Mouse (Mus musculus) ES-Bruce4 (cell line): ENCODE data around the gene Ms4a6b. TPM values are rescaled to one million over a fixed set of nuclear protein-coding genes. Genes with fewer than 3 reads are reported as not detected.

Source experiments
- H3K27ac ChIP-seq: 2 replicates; pipeline ENCODE4 v1.5.1; 2012; ENCODE audit warnings: low read length, inconsistent platforms; ENCODE audit not compliant: insufficient read depth
- H3K27me3 ChIP-seq: 2 replicates; pipeline ENCODE4 v1.6.1; 2012; ENCODE audit warnings: mild to moderate bottlenecking, low read length, inconsistent platforms; ENCODE audit not compliant: control insufficient read depth, poor library complexity, insufficient read depth, severe bottlenecking
- H3K36me3 ChIP-seq: 2 replicates; pipeline ENCODE4 v1.6.1; 2012; ENCODE audit warnings: inconsistent platforms, mild to moderate bottlenecking, low read length, moderate library complexity; ENCODE audit not compliant: control insufficient read depth, poor library complexity, insufficient read depth, severe bottlenecking
- H3K4me1 ChIP-seq: one replicate; pipeline ENCODE4 v1.8.1; 2011; ENCODE audit warnings: low read length; ENCODE audit not compliant: control insufficient read depth, insufficient read depth
- H3K4me3 ChIP-seq: 2 replicates; pipeline ENCODE4 v1.5.1; 2011; ENCODE audit warnings: low read depth, mild to moderate bottlenecking, low read length
- H3K9ac ChIP-seq: 2 replicates; pipeline ENCODE4 v1.6.1; 2012; ENCODE audit warnings: low read depth, mild to moderate bottlenecking, inconsistent platforms; ENCODE audit not compliant: poor library complexity, severe bottlenecking
- H3K9me3 ChIP-seq: replicated peaks from 2 replicates; pipeline ENCODE4 v1.6.1; 2012; ENCODE audit warnings: mild to moderate bottlenecking, low read length, inconsistent platforms; ENCODE audit not compliant: control insufficient read depth, poor library complexity, insufficient read depth, severe bottlenecking
- CTCF ChIP-seq: IDR thresholded peaks from one replicate; pipeline ENCODE4 v1.8.1; 2011; ENCODE audit warnings: low read depth, low read length
- EP300 ChIP-seq: IDR thresholded peaks from 2 replicates; pipeline ENCODE4 v1.6.1; 2011; ENCODE audit warnings: low read depth, low read length; ENCODE audit not compliant: insufficient read depth
- POLR2A ChIP-seq: IDR thresholded peaks from one replicate; pipeline ENCODE4 v1.8.1; 2011; ENCODE audit warnings: low read length; ENCODE audit not compliant: insufficient read depth
- polyA plus RNA-seq: library from polyadenylated mRNA; stranded (reverse); fragments of >200 nt; gene quantifications from 2 replicates; pipeline ENCODE4 v1.2.4, GENCODE M21; 2011; ENCODE audit warnings: low read depth; ENCODE audit not compliant: missing spikeins, insufficient read depth, insufficient read length

Gene Ms4a6b
- polyA plus RNA-seq, 1 experiment: not detected

DNA sequence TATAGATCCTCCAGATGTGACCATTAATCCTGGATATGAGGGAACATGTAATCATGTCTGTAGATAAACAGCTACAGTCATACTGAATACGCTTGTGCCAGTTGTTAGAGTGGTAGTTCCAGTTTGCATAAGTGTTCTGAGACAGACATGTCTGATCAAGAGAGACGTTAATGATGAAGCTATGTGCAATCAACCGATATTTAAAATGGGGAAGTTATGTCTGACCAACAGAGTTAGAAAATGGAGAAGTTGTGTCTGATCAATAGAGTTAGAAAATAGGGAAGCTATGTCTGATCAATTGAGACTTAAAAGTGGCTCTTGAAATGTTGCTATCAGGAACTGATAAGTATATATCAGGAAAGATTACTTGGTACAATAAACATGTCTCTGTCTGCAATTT is 31.0 kb upstream of the Ms4a6b start:
- H3K4me1 ChIP-seq: no peaks in the 10 kb centered on the region
- no peaks in the 10 kb centered on the region for H3K27me3 ChIP-seq
- no peak overlapping the region for H3K27ac ChIP-seq
- no peak overlapping the region for H3K4me3 ChIP-seq
- TF ChIP-seq CTCF (no peak), EP300 (no peak), POLR2A (no peak)
- no peak overlapping the region for H3K9ac ChIP-seq
- no peaks in the 10 kb centered on the region for H3K36me3 ChIP-seq
- no peaks in the 10 kb centered on the region for H3K9me3 ChIP-seq

DNA sequence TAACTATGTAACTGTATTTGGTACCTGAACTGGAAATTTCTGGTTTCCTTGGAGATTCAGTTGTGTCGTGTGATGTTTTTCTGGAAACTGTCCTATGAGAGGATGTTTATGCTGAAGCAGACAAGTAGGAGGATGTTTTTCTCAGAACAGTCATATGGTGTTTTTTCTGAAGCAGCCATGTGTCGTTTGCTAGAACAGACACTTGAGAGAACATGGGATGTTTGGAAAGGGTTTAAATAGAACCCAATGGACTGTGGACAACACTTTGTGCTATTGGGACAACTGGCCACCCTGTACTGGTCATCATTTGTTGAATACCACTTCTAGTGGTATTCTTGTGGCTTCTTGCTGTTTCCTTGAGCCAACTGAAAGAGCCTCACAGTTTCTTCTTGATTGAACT is 30.6 kb upstream of the Ms4a6b start, which contains the start of gene Gm8369:
Gene Gm8369, plus strand, starts transcription at position 193 of the 400 bp plus-strand sequence.
- no peaks in the 10 kb centered on the region for H3K36me3 ChIP-seq
- no peak within 1 kb of the TSS for H3K4me3 ChIP-seq
- H3K27me3 ChIP-seq: no peaks in the 10 kb centered on the region
- no peak within 1 kb of the TSS for H3K27ac ChIP-seq
- no peaks in the 10 kb centered on the region for H3K9me3 ChIP-seq
- H3K9ac ChIP-seq: no peak within 1 kb of the TSS
- H3K4me1 ChIP-seq: no peaks in the 10 kb centered on the region
- no peak for TF ChIP-seq CTCF
- no peak for TF ChIP-seq EP300

DNA sequence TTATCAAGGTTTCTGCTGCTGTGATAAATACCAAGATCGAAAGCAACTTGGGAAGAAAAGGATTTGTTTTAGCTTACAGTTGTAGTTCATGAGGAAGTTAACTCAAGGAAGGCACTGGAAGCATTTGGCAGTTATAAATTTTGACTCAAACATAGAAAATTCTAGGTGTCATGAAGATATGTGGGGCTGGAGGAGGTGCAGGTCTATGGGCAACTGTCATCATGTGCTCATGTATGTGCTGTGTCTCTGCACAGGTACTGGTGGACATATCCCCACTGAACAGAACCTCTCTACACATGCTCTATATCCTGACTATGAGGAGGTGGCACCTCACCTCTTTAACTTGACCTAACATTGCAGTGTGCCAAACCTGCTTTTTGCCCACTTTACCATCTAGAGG is 29.7 kb upstream of the Ms4a6b start:
- TF ChIP-seq CTCF: no peak
- Histone ChIP-seq H3K4me3 (no peak overlapping the region), H3K9me3 (no peaks in the 10 kb centered on the region), H3K4me1 (no peaks in the 10 kb centered on the region), H3K36me3 (no peaks in the 10 kb centered on the region), H3K9ac (no peak overlapping the region), H3K27me3 (no peaks in the 10 kb centered on the region), H3K27ac (no peak overlapping the region)

DNA sequence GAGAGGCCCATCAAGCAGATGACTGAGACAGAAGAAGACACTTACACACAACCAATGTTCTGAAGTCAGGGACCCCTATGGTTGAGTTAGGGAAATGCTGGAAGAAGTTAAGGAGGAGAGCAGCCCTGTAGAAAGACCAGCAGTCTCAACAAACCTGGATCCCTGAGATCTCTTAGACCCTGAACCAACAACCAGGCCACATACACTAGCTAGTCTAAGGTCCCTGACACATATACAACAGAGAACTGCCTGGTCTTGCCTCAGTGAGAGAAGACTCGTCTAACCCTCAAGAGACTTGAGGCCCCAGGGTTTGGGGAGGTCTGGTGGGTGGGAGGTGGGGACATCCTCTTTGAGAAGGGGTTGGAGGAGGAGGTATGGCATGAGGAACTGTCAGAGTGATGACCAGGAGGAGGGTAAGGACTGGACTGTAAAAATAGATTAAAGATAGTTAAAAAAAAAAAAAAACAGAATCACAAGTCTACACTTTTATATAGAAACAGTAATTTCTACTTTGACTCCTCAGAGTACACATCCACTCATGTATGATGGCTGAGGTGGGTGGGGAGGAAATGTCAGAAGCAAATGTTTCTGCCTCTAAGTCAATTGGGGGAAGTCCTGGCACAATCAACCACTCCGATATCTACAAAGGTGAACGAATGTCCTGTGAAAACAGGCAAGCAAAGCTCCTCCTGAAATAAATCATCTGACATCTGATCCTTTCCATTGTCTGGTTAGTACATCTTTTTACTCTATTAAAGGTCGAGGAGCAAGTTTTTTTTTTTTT is 24.7 kb upstream of the Ms4a6b start:
- Histone ChIP-seq H3K4me3 (no peak overlapping the region), H3K36me3 (no peaks in the 10 kb centered on the region), H3K9ac (no peak overlapping the region), H3K27ac (no peak overlapping the region), H3K4me1 (no peaks in the 10 kb centered on the region), H3K27me3 (no peaks in the 10 kb centered on the region), H3K9me3 (no peaks in the 10 kb centered on the region)
- TF ChIP-seq CTCF (no peak), EP300 (no peak), POLR2A (no peak)

DNA sequence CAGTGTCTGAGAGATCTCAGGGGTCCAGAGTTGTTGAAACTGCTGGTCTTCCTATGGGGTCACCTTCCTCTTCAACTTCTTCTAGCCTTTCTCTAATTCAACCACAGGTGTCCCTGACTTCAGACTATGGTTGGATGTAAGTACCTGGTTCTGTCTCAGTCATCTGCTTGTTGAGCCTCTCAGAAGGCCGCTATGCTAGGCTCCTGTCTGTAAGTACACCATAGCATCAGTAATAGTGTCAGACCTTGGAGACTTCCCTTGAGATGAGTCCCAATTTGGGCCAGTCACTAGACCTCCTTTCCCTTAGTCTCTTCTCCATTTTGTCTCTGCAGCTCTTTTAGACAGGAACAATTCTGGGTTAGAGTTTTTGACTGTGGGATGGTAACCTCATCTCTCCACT is 23.6 kb upstream of the Ms4a6b start:
- Histone ChIP-seq H3K9ac (no peak overlapping the region), H3K9me3 (no peaks in the 10 kb centered on the region), H3K27me3 (no peaks in the 10 kb centered on the region), H3K36me3 (no peaks in the 10 kb centered on the region), H3K4me1 (no peaks in the 10 kb centered on the region), H3K27ac (no peak overlapping the region), H3K4me3 (no peak overlapping the region)
- TF ChIP-seq POLR2A (no peak), EP300 (no peak), CTCF (no peak)

DNA sequence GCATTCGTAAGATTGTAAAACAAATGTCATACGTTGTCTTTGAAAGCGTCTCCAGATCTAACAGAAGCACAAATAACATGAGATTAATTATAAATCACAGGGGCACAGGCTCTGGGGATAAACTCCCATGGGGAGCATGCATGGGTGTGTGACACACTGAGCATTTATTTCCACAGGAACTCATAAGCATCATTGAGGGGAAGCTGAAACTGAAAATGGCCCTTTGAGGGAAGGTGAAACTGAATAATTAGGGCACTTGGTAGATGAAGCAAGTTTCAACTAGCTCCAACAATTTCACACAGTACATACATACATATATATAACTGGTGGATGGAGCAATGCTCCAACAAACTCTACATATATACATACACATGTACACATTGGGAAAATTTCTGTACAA is 21.8 kb upstream of the Ms4a6b start:
- H3K36me3 ChIP-seq: no peaks in the 10 kb centered on the region
- TF ChIP-seq POLR2A: no peak
- no peak for TF ChIP-seq EP300
- TF ChIP-seq CTCF: no peak
- H3K27me3 ChIP-seq: no peaks in the 10 kb centered on the region
- no peak overlapping the region for H3K4me3 ChIP-seq
- H3K27ac ChIP-seq: no peak overlapping the region
- no peaks in the 10 kb centered on the region for H3K9me3 ChIP-seq
- H3K9ac ChIP-seq: no peak overlapping the region
- no peaks in the 10 kb centered on the region for H3K4me1 ChIP-seq
